Mouse (Mus musculus) colon, adult 2 months (tissue): ENCODE measurements around the gene Olfr237-ps1. TPM values are rescaled to one million over a fixed set of nuclear protein-coding genes. Genes with fewer than 3 reads are reported as not detected.

Source experiments
- polyA plus RNA-seq: library from polyadenylated mRNA; depleted of rRNA; stranded (reverse); fragments of >200 nt; gene quantifications from 2 replicates; pipeline ENCODE4 v1.2.3, GENCODE M21; 2012; rRNA removed

The Olfr237-ps1 gene
- not detected in 2 replicates for polyA plus RNA-seq

DNA sequence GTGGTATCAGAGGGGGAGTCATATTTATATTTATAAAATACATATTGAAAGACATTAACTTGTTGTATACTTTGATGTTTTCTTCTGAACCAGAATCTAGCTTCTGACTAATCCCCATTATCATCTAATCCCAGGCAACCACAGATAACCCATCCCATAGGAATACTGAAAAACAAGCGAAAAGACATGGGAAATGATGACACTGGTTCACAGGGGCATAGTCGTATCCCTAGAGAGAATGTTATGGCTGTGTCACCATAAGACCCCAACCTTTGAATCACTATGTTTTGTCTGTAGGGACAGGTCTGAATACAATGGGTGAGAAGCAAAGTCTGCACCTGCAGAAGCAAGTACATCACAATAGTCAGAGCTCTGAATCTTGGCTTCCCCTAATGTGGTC, at the start of gene Olfr237-ps1:
Gene Olfr237-ps1, plus strand, starts transcription at position 301 of the 400 bp plus-strand sequence.

DNA sequence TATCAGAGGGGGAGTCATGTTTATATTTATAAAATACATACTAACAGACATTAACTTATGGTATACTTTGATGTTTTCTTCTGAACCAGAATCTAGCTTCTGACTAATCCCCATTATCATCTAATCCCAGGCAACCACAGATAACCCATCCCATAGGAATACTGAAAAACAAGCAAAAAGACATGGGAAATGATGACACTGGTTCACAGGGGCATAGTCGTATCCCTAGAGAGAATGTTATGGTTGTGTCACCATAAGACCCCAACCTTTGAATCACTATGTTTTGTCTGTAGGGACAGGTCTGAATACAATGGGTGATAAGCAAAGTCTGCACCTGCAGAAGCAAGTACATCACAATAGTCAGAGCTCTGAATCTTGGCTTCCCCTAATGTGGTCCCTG, 40.3 kb upstream of the Olfr237-ps1 start, which contains the start of gene Olfr441:
Gene Olfr441, plus strand, starts transcription at position 301 of the 400 bp plus-strand sequence.

DNA sequence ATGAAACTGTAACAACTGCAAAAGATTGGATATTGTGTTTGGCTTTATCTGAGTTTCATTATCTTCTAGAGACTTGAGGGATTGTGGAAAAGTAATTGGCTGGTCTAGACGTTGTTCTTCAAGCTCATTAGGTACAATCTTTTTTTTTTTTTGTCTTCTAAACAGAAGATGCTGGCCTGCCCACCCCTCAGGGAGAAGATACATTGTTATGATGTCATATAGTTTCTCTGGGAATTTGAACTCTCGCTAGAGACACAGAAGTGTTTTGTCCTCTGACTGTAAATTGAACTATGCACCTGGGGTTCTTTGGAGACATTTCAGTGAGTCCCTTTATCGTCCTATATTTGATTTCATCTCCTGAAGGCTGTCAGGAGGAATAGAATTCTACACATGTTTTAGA, 16.6 kb downstream of the Olfr237-ps1 start, which contains the start of gene Olfr437:
Gene Olfr437, plus strand, starts transcription at position 301 of the 400 bp plus-strand sequence.

DNA sequence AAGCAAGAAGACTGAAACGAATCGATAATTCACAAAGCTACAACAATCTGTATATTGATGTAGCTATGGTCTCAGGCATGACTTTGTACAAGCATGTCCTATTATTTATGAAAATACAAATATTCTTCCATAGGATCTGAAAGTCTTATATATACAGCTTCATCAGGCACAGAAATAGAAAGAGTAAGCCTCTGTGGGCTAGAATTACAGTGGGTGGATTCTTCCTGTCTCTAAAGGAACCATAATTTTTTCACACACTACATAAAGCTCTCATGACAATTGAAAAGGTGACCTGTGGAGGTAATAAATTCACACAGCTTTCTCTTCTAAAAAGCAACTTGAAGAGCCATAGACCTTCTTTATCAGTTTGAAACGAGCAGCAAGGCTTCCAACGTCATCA, 25.5 kb downstream of the Olfr237-ps1 start, which contains the start of gene Olfr13:
Gene Olfr13, plus strand, starts transcription at position 301 of the 400 bp plus-strand sequence.

DNA sequence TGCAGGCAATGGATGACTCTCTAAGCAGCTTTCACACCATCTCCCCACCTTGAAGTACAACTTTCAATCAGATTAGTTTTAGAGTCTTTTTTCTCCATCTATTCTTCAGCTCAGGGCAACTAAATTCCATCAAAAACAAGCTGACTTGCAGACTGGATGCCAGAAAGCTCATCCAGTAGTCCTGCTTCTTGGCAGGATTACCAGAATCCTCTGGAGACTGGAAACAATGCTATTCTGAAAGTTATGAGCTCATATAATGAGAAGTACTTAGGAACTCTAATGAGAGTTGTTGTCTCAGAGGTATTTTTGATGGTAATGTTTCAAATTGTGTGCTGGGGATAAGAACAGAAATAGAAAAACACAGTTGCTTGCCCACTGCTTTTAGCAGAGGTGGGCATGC, 50.4 kb downstream of the Olfr237-ps1 start, which contains the start of gene Olfr435:
Gene Olfr435, plus strand, starts transcription at position 366 of the 400 bp plus-strand sequence.

Other genes with a start within 250 kb of the Olfr237-ps1 start
- gene Olfr447, start 237.7 kb upstream of the Olfr237-ps1 start, polyA plus RNA-seq: not detected in 2 replicates
- gene Olfr446, start 225.2 kb upstream of the Olfr237-ps1 start, polyA plus RNA-seq: not detected in 2 replicates
- gene Olfr444, start 197.5 kb upstream of the Olfr237-ps1 start, polyA plus RNA-seq: not detected in 2 replicates
- not detected in 2 replicates for gene Olfr441, start 40.2 kb upstream of the Olfr237-ps1 start, polyA plus RNA-seq
- gene Olfr437, start 16.7 kb downstream of the Olfr237-ps1 start, polyA plus RNA-seq: not detected in 2 replicates
- gene Olfr13, start 25.6 kb downstream of the Olfr237-ps1 start, polyA plus RNA-seq: not detected in 2 replicates
- gene Olfr435, start 50.6 kb downstream of the Olfr237-ps1 start, polyA plus RNA-seq: not detected in 2 replicates
- not detected in 2 replicates for gene Olfr434, start 66.5 kb downstream of the Olfr237-ps1 start, polyA plus RNA-seq
- not detected in 2 replicates for gene Olfr47, start 85.0 kb downstream of the Olfr237-ps1 start, polyA plus RNA-seq
- 34.2 and 35.5 TPM in 2 replicates for gene Arhgef5, start 119.0 kb downstream of the Olfr237-ps1 start, polyA plus RNA-seq
- gene Nobox, start 163.0 kb downstream of the Olfr237-ps1 start, polyA plus RNA-seq: 0.06 TPM in 1 of 2 replicates, not detected in the other